Comparison of ENCODE assay signal across 11 mouse cellular contexts in the genomic region with DNA sequence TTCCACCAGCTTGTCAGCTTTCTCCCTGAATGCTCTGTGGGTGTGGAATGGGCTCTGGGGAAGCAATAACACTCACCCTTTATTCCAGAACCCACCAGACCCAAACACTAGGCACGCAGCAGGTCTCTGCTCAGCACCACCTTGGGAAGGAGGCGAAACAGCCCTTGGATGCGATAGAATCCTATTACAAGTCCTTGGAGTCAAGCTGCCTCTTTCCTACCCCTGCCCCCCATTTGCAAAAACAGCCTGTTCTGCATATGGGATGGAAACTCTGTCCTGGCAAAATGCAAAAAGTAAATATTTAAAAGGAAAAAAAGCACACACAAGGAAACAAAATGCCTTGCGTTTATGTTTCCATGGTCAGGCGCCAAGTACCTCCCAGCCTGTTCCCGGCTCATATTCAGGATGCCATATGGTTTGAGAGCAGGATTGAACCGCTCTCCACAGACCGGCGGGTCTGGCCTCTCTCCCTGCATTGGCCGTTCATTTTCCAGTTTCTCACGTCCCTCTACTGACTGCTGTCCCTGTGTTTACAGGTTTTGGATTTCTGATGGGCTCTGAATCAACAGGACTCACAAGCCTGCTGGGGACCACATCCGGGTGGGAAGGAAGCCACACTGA.
DNase-seq lines count a peak whose midpoint lies in the region; ATAC-seq and TF ChIP-seq lines count a peak whose summit lies in the region.
"Had no signal": no experiment of that assay in that cellular context is flagged by ENCODE, and none has a peak within 500 bp of the region (broad histone marks: within the 10 kb centered on the region; RNA-seq: fewer than 3 reads in every experiment).

No protein-coding gene starts in this region.

- no peak overlapping the region for H3K4me3 ChIP-seq in lung, postnatal 0 days (ENCODE audit: low read depth, low read length)
- no peak overlapping the region for H3K4me3 ChIP-seq in intestine, embryonic 15.5 days (replicated peaks)

- H3K27me3 ChIP-seq in lung, postnatal 0 days (replicated peaks; ENCODE audit: insufficient read depth, low read length), result no peaks in the 10 kb centered on the region
- H3K27me3 ChIP-seq in intestine, embryonic 15.5 days (replicated peaks), result no peaks in the 10 kb centered on the region

- TF ChIP-seq EP300 in lung, postnatal 0 days (IDR thresholded peaks at IDR 0.05), result peak; percentile 30; the same call in 1 of the 2 replicates

- H3K4me1 ChIP-seq in lung, postnatal 0 days (ENCODE audit: insufficient read depth, low read depth, low read length), result no peaks in the 10 kb centered on the region
- 0 out of 2 replicates have a peak, but pooled peaks cover 7% of the 10 kb centered on the region for H3K4me1 ChIP-seq in intestine, embryonic 15.5 days (replicated peaks)

- DNase-seq in lung, postnatal 0 days (ENCODE audit: low spot score), result peak; percentile 51
- DNase-seq in lung, postnatal 14 days, result no peak
- peak; percentile 59 for DNase-seq in cerebellum, adult 9-11 months
- DNase-seq in testis, postnatal 10 days (ENCODE audit: low spot score), result no peak
- DNase-seq in gastrocnemius, postnatal 4 days (ENCODE audit: low spot score in 2 of 2), result no peak
- DNase-seq in kidney, adult 18-20 months, result no peak
- DNase-seq: gastrocnemius, postnatal 25 days; liver, postnatal 0 days; thymus, postnatal 25 days had no signal

- WGBS in lung, postnatal 0 days, result 40% methylated on average over 12 of the region's 12 CpGs
- 52% methylated on average over 12 of the region's 12 CpGs for WGBS in intestine, embryonic 15.5 days

- no peak for TF ChIP-seq CTCF in lung, postnatal 0 days (IDR thresholded peaks at IDR 0.05)

- H3K9ac ChIP-seq in lung, postnatal 0 days (replicated peaks; ENCODE audit: low read depth), result no peak overlapping the region
- no peak overlapping the region for H3K9ac ChIP-seq in intestine, embryonic 15.5 days
- H3K9ac ChIP-seq: liver, postnatal 0 days had no signal

- H3K9me3 ChIP-seq in lung, postnatal 0 days (ENCODE audit: low read length), result no peaks in the 10 kb centered on the region
- no peaks in the 10 kb centered on the region for H3K9me3 ChIP-seq in intestine, embryonic 15.5 days

- peak overlapping the region; percentile 44; the same call in 1 of the 2 replicates for H3K27ac ChIP-seq in lung, postnatal 0 days (ENCODE audit: low read length)
- H3K27ac ChIP-seq in intestine, embryonic 15.5 days, result peak overlapping the region; percentile 82

- no peaks in the 10 kb centered on the region for H3K36me3 ChIP-seq in lung, postnatal 0 days (ENCODE audit: insufficient read depth, low read length)
- H3K36me3 ChIP-seq in intestine, embryonic 15.5 days, result no peaks in the 10 kb centered on the region

- peak; percentile 36 for ATAC-seq in lung, postnatal 0 days
- peak; percentile 84 for ATAC-seq in intestine, embryonic 15.5 days
- ATAC-seq: inflammation-experienced regulatory T-cells, adult 6 months; liver, postnatal 0 days had no signal

- H3K4me2 ChIP-seq in lung, postnatal 0 days (replicated peaks; ENCODE audit: low read depth, low read length), result no peak overlapping the region
- no peak overlapping the region for H3K4me2 ChIP-seq in intestine, embryonic 15.5 days (replicated peaks)

Comparison
In these comparisons a context has a peak if more than half of its experiments do, and no peak if none do; other contexts are left out.
1. DNase-seq: peak in lung, postnatal 0 days (single experiment) and cerebellum, adult 9-11 months (single experiment); none in lung, postnatal 14 days (single experiment), testis, postnatal 10 days (single experiment), gastrocnemius, postnatal 4 days (0 of 2) and kidney, adult 18-20 months (single experiment).